Mouse (Mus musculus) cerebellum, postnatal 10 days (tissue): ENCODE data around the gene Nlrp4b.
"Not testable (repeated sequence)": the region's sequence is repeated elsewhere in the genome, so short reads cannot be mapped to it uniquely, and the experiment has no call there.

Experiments
- DNase-seq, 2 experiments: peaks; one replicate each; pipeline ENCODE4 v3.0.0; 2021; ENCODE audit warnings: mixed read lengths in 2 of 2

Nlrp4b gene

DNA sequence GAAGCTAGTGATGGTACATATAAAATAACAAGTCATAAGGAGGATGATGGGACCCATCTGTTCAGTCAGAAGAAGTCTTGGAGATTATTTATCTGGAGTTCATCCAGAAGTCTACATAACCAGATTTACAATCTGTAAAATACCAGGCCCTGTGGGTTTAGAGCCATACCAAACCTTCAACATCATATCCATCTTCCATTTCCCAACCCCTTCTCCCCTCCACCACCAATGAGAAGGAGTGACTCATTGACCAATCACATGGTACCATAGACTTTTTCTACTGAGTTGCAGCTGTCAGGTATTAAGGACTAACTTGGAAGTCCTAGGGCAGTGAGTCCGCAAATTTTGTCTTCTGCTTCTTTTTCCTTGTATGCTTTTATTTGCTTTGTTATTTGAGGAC is at the start of gene Nlrp4b:
Nlrp4b (plus strand) TSS at position 301 of the 400 bp plus-strand sequence.
- no peak for DNase-seq

DNA sequence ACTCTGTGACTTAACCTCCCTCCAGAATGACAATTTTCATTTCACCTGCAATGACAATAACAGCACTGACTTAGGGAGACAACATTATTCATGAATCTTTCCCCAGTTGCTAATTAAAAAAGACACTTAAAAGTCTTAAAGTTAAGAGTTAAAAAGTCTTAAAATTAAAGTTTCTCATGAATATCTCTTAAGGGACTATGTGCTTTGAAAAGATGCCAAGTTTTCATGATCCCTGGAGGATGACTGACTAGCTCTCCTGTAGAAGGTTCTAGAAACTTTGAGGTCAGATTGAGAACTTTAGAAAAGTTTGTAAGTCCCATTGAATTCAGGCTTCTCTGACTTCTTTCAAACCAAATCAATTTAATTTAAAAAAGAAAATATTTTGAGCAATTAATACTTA is 66.7 kb downstream of the Nlrp4b start, which contains the start of gene Vmn1r71:
Vmn1r71 (minus strand) TSS at position 101 of the 400 bp plus-strand sequence.
- DNase-seq = no peak

- not testable (repeated sequence) for DNase-seq
Observed at GRCm38 (mm10) chr7:10757551-10757950, 70.0 kb downstream of the Nlrp4b start.
